Comparison of ENCODE assay signal across 9 mouse cellular contexts in genomic region chr14:98958978-98959658, GRCm38 (mm10). TPM values are rescaled to one million over a fixed set of nuclear protein-coding genes. Genes with fewer than 3 reads are reported as not detected.
DNase-seq lines count a peak whose midpoint lies in the region; ATAC-seq and TF ChIP-seq lines count a peak whose summit lies in the region.
"Had no signal": no experiment of that assay in that cellular context is flagged by ENCODE, and none has a peak within 500 bp of the region (broad histone marks: within the 10 kb centered on the region; RNA-seq: fewer than 3 reads in every experiment).

No protein-coding gene starts in this region.

- intact Hi-C loops in heart, postnatal 25 days (cut with DNase I) = no loop called here

- no peak overlapping the region for H3K27ac ChIP-seq in heart, postnatal 0 days (ENCODE audit: low read depth)
- no peak overlapping the region for H3K27ac ChIP-seq in forebrain, embryonic 15.5 days (replicated peaks)
- no peak overlapping the region for H3K27ac ChIP-seq in midbrain, embryonic 14.5 days (replicated peaks; ENCODE audit: low read depth, low read length)
- H3K27ac ChIP-seq: lung, embryonic 15.5 days had no signal

- H3K9ac ChIP-seq in heart, postnatal 0 days (replicated peaks; ENCODE audit: low read depth, low read length) = no peak overlapping the region
- H3K9ac ChIP-seq in forebrain, embryonic 15.5 days (replicated peaks) = no peak overlapping the region
- no peak overlapping the region for H3K9ac ChIP-seq in midbrain, embryonic 14.5 days (replicated peaks; ENCODE audit: low read length)
- H3K9ac ChIP-seq: lung, embryonic 15.5 days had no signal

- TF ChIP-seq EP300 in heart, postnatal 0 days (IDR thresholded peaks at IDR 0.05; ENCODE audit: low read depth) = no peak

- peak; percentile 30 for TF ChIP-seq CTCF in heart, postnatal 0 days (IDR thresholded peaks at IDR 0.05; ENCODE audit: low read depth)
- TF ChIP-seq CTCF in Patski (IDR thresholded peaks at IDR 0.05) = peak; percentile 10

- no peak for ATAC-seq in heart, postnatal 0 days (ENCODE audit: insufficient read depth, low read depth)
- no peak for ATAC-seq in Patski
- 0 out of 2 replicates have a peak, but pooled peaks have one; percentile 29 for ATAC-seq in forebrain, embryonic 15.5 days (replicated peaks)
- ATAC-seq in midbrain, embryonic 14.5 days (ENCODE audit: low FRiP score, low TSS enrichment) = peak; percentile 58; the same call in 1 of the 2 replicates
- ATAC-seq in frontal cortex, adult (ENCODE audit: low TSS enrichment) = no peak

- 51% methylated on average over 17 of the region's 17 CpGs for WGBS in heart, postnatal 0 days
- 67% methylated on average over 17 of the region's 17 CpGs for WGBS in forebrain, embryonic 15.5 days
- WGBS in midbrain, embryonic 14.5 days = 70% methylated on average over 17 of the region's 17 CpGs

- CTCF ChIA-PET in Patski (lab: Charles Lee) = interaction anchor here (1.7 kb wide), 1 partner anchor 10 kb away, joined by 6 read pairs; no protein-coding TSS in a partner anchor

- H3K4me2 ChIP-seq in heart, postnatal 0 days (ENCODE audit: low read depth, low read length) = no peak overlapping the region
- no peak overlapping the region for H3K4me2 ChIP-seq in forebrain, embryonic 15.5 days (replicated peaks)
- H3K4me2 ChIP-seq in midbrain, embryonic 14.5 days (ENCODE audit: low read length) = no peak overlapping the region
- H3K4me2 ChIP-seq: lung, embryonic 15.5 days had no signal

- POLR2A ChIA-PET in Patski (lab: Charles Lee) = no interaction called here

- no peak overlapping the region for H3K4me3 ChIP-seq in heart, postnatal 0 days (ENCODE audit: low read depth, low read length)
- H3K4me3 ChIP-seq in forebrain, embryonic 15.5 days = no peak overlapping the region
- H3K4me3 ChIP-seq in midbrain, embryonic 14.5 days (replicated peaks; ENCODE audit: low read depth, low read length) = no peak overlapping the region
- H3K4me3 ChIP-seq: lung, embryonic 15.5 days had no signal

- H3K9me3 ChIP-seq in heart, postnatal 0 days (replicated peaks; ENCODE audit: control insufficient read depth, low read length) = no peaks in the 10 kb centered on the region
- H3K9me3 ChIP-seq in forebrain, embryonic 15.5 days = no peaks in the 10 kb centered on the region
- no peaks in the 10 kb centered on the region for H3K9me3 ChIP-seq in midbrain, embryonic 14.5 days (ENCODE audit: control insufficient read depth, low read length)
- H3K9me3 ChIP-seq: lung, embryonic 15.5 days had no signal

- H3K4me1 ChIP-seq in heart, postnatal 0 days (ENCODE audit: control insufficient read depth, insufficient read depth) = 0 out of 2 replicates have a peak, but pooled peaks cover 10% of the 10 kb centered on the region
- no peaks in the 10 kb centered on the region for H3K4me1 ChIP-seq in forebrain, embryonic 15.5 days
- H3K4me1 ChIP-seq in midbrain, embryonic 14.5 days (ENCODE audit: control insufficient read depth, insufficient read depth, low read length) = 0 out of 2 replicates have a peak, but pooled peaks cover 3% of the 10 kb centered on the region
- H3K4me1 ChIP-seq: lung, embryonic 15.5 days had no signal

- peak; percentile 17 for DNase-seq in heart, postnatal 0 days (ENCODE audit: low spot score)
- no peak for DNase-seq in heart, postnatal 25 days (ENCODE audit: low spot score)
- DNase-seq in Patski (ENCODE audit: low read depth, low spot score) = no peak
- peak; percentile 66 for DNase-seq in midbrain, embryonic 14.5 days
- no peak for DNase-seq in spleen, postnatal 14 days (ENCODE audit: low spot score in 2 of 2)
- DNase-seq in layer of hippocampus, adult 9-10 months (ENCODE audit: low spot score) = no peak

- H3K36me3 ChIP-seq in heart, postnatal 0 days (replicated peaks; ENCODE audit: control insufficient read depth, insufficient read depth, low read length) = no peaks in the 10 kb centered on the region
- no peaks in the 10 kb centered on the region for H3K36me3 ChIP-seq in forebrain, embryonic 15.5 days
- H3K36me3 ChIP-seq in midbrain, embryonic 14.5 days (ENCODE audit: control insufficient read depth, insufficient read depth, low read length) = no peaks in the 10 kb centered on the region
- H3K36me3 ChIP-seq: lung, embryonic 15.5 days had no signal

- H3K27me3 ChIP-seq in heart, postnatal 0 days (ENCODE audit: control insufficient read depth, insufficient read depth, low read length) = no peaks in the 10 kb centered on the region
- H3K27me3 ChIP-seq in Patski = peaks cover 17% of the 10 kb centered on the region
- H3K27me3 ChIP-seq in forebrain, embryonic 15.5 days = no peaks in the 10 kb centered on the region
- no peaks in the 10 kb centered on the region for H3K27me3 ChIP-seq in midbrain, embryonic 14.5 days (ENCODE audit: control insufficient read depth, insufficient read depth, low read length)
- H3K27me3 ChIP-seq: lung, embryonic 15.5 days had no signal

- in situ Hi-C loops in Patski (cut with MboI; ENCODE audit: low pct_unique_long_range_greater_than_20kb) = no loop called here

RNA-seq across cellular contexts. Expression of gene Rpl36a-ps1, which starts 35.0 kb away (rescaled TPM):
- total RNA-seq in heart, postnatal 0 days (2014; rRNA removed; ENCODE audit: low replicate concordance) = not detected in 2 replicates
- 1.7 and 1.8 TPM in 2 replicates for polyA plus RNA-seq in heart, postnatal 0 days (2015; fragmentation: Nextera tagmentation; extraction: Ambion mirVana)
- total RNA-seq in heart, postnatal 25 days (2021) = 1 to 10 TPM; 1.6 to 1.7 TPM
- polyA plus RNA-seq in Patski (2021) = 0.30 TPM
- polyA plus RNA-seq in forebrain, embryonic 15.5 days (2015; fragmentation: Nextera tagmentation; extraction: Ambion mirVana) = 1.1 TPM in 1 of 2 replicates, not detected in the other
- polyA plus RNA-seq in midbrain, embryonic 14.5 days (2014; fragmentation: Nextera tagmentation; extraction: Ambion mirVana) = 0.72 TPM in 1 of 2 replicates, not detected in the other

Comparison
In these comparisons a context has a peak if more than half of its experiments do, and no peak if none do; other contexts are left out.
1. DNase-seq: peak in heart, postnatal 0 days (single experiment) and midbrain, embryonic 14.5 days (single experiment); none in heart, postnatal 25 days (single experiment), Patski (single experiment), spleen, postnatal 14 days (0 of 2) and layer of hippocampus, adult 9-10 months (single experiment).
2. ATAC-seq: peak in forebrain, embryonic 15.5 days (single experiment) and midbrain, embryonic 14.5 days (single experiment); none in heart, postnatal 0 days (single experiment), Patski (single experiment) and frontal cortex, adult (single experiment).